Mouse (Mus musculus): Measurements from ENCODE around the gene Gucd1. TPM values are rescaled to one million over a fixed set of nuclear protein-coding genes. Genes with fewer than 3 reads are reported as not detected.
"Not testable (repeated sequence)": the region's sequence is repeated elsewhere in the genome, so short reads cannot be mapped to it uniquely, and the experiment has no call there.

Gucd1 gene
- polyA plus RNA-seq, 1 experiment from 2014 or later: 24.4 TPM

DNA sequence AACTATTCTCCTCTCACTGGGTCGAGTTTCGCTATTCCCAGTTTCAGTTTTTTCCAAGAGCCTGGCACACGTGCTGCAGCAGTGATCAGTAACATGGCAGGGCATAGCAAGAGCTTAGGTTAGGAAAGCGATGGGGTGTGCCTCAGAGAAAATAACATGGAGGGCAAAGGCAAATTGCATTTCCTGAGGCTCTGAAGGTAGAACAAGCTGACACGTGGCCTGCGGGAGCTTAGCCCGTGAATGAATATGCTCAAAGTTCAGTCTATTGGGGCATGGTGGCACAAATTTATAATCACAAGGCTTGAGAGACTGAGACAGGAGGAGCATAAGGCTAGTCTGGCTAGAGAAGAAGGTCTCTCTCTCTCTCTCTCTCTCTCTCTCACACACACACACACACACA is 5.0 kb downstream of the Gucd1 start:
- Histone ChIP-seq H3K4me2 (no peak overlapping the region), H3K9ac (no peak overlapping the region), H3K4me3 (no peak overlapping the region), H3K27ac (no peak overlapping the region), H3K4me1 (peaks cover 14% of the 10 kb centered on the region), H3K9me3 (no peaks in the 10 kb centered on the region), H3K27me3 (replicated peaks) (no peaks in the 10 kb centered on the region), H3K36me3 (replicated peaks) (peaks cover 38% of the 10 kb centered on the region)
- 93% methylated on average over 7 of the region's 7 CpGs for WGBS
- ATAC-seq (replicated peaks): no peak

DNA sequence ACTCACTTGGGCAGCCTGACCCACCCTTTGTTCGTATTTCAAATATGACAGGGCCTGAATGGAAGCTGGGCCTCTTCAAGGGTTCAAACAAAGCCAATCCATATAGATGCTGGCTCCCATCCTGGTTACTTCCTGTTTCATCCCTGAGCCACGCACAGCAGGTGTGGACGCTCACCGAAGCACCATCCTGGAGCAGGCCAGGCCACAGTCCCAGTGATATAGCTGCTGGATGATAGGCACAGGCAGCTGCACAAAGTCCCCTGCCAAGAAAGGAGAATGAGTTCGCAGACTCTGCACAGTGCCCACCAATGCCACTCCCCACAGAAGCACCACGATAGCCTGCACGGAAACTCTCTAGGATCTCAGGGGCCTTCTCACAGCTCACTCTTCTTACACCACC is 5.9 kb downstream of the Gucd1 start:
- Histone ChIP-seq H3K9ac (no peak overlapping the region), H3K36me3 (replicated peaks) (peaks cover 44% of the 10 kb centered on the region), H3K4me3 (no peak overlapping the region), H3K4me2 (no peak overlapping the region), H3K27me3 (replicated peaks) (no peaks in the 10 kb centered on the region), H3K9me3 (no peaks in the 10 kb centered on the region), H3K4me1 (peaks cover 14% of the 10 kb centered on the region), H3K27ac (no peak overlapping the region)
- ATAC-seq (replicated peaks): no peak
- 95% methylated on average over 7 of the region's 7 CpGs for WGBS

DNA sequence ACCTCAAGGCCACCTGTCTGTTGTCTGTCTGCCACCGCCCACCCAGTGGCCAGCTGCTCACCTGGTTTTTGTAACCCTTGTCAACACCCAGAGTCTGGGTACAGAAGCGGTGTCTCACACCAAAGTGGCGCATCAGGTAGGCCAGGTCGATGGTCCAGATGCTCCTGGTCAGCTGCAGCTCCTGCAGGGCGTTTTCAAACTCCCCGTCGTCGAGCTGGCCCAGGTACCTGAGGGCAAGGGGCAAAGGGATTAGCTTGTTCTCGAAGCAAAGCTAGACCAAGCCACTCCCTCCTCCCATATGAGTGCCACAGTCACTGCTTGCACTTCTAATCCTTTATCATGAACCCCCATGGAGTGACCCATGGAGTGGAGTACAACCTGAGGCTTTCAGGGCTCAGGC is 6.7 kb downstream of the Gucd1 start:
- H3K9me3 ChIP-seq: no peaks in the 10 kb centered on the region
- no peak overlapping the region for H3K9ac ChIP-seq
- no peak for ATAC-seq (replicated peaks)
- no peak overlapping the region for H3K4me2 ChIP-seq
- H3K27ac ChIP-seq: no peak overlapping the region
- H3K36me3 ChIP-seq (replicated peaks): peaks cover 44% of the 10 kb centered on the region
- 89% methylated on average over 9 of the region's 9 CpGs for WGBS
- H3K4me3 ChIP-seq: no peak overlapping the region
- H3K27me3 ChIP-seq (replicated peaks): no peaks in the 10 kb centered on the region
- peaks cover 7% of the 10 kb centered on the region for H3K4me1 ChIP-seq

DNA sequence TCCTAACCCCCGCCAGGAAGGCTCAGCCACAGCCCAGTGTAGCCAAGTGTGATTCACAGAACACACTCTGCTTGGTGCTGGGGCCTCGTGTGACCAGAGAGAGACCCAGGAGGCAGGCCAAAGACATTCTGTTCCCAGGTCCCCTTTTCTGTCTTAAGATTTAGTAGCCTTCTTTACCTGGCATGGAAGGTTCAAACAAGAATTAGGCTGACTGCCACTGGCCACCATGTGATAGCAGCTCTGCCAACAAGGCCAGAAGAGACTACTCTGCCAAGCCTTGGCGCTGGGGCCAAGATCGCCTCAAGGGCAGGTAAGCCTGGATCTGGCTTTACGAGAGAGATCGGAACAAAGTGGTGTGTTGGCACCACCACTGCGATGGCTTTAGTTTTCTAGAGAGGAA is 7.3 kb downstream of the Gucd1 start:
- H3K4me3 ChIP-seq: no peak overlapping the region
- peaks cover 44% of the 10 kb centered on the region for H3K36me3 ChIP-seq (replicated peaks)
- peaks cover under 1% of the 10 kb centered on the region; the same call in 1 of the 2 replicates for H3K4me1 ChIP-seq
- H3K27me3 ChIP-seq (replicated peaks): no peaks in the 10 kb centered on the region
- H3K4me2 ChIP-seq: no peak overlapping the region
- no peak overlapping the region for H3K27ac ChIP-seq
- H3K9ac ChIP-seq: no peak overlapping the region
- H3K9me3 ChIP-seq: no peaks in the 10 kb centered on the region
- no peak for ATAC-seq (replicated peaks)
- 96% methylated on average over 7 of the region's 7 CpGs for WGBS

DNA sequence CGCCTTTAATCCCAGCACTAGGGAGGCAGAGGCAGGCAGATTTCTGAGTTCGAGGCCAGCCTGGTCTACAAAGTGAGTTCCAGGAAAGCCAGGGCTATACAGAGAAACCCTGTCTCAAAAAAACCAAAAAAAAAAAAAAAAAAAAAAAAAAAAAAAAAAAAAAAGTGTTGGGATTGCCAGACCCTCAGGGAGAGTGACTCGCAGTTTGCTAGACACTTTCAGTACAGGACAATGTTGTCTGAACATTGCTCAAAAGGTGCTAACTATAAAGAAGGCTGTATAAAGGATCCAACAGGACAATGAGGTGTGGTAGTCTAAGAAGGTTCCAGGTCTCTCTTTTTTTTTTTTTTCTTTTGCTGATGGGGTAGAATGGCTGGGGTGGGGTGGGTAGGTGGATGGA is 11.8 kb downstream of the Gucd1 start:
- not testable (repeated sequence) for H3K4me3 ChIP-seq; H3K4me1 ChIP-seq; ATAC-seq (replicated peaks); H3K9me3 ChIP-seq; H3K9ac ChIP-seq; H3K27ac ChIP-seq; H3K27me3 ChIP-seq (replicated peaks); H3K4me2 ChIP-seq
- 95% methylated on average over 3 of the region's 3 CpGs for WGBS
- peaks cover 36% of the 10 kb centered on the region for H3K36me3 ChIP-seq (replicated peaks)

DNA sequence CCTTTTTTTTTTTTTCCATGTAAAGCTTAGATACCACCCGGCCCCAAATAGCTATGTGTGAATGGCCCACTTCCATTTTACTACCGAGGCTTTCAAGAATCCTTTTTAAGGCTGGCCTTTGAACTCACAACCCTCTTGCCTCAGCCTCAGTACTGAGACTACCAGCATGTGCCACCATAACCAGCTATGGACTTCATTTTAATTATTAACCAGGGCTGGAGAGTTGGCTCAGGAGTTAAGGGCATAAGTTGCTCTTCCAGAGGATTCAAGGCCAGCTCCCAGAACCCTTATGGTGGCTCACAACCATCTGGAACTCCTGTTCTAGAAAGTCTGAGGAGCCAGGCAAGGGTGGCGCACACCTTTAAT is 12.7 kb downstream of the Gucd1 start:
- no peaks in the 10 kb centered on the region for H3K9me3 ChIP-seq
- no peak overlapping the region for H3K9ac ChIP-seq
- ATAC-seq (replicated peaks): no peak
- no peak overlapping the region for H3K27ac ChIP-seq
- H3K4me2 ChIP-seq: no peak overlapping the region
- no peak overlapping the region for H3K4me3 ChIP-seq
- peaks cover 28% of the 10 kb centered on the region; the same call in 1 of the 2 replicates for H3K36me3 ChIP-seq (replicated peaks)
- WGBS: 77% methylated on average over 3 of the region's 3 CpGs
- H3K27me3 ChIP-seq (replicated peaks): no peaks in the 10 kb centered on the region
- H3K4me1 ChIP-seq: no peaks in the 10 kb centered on the region

DNA sequence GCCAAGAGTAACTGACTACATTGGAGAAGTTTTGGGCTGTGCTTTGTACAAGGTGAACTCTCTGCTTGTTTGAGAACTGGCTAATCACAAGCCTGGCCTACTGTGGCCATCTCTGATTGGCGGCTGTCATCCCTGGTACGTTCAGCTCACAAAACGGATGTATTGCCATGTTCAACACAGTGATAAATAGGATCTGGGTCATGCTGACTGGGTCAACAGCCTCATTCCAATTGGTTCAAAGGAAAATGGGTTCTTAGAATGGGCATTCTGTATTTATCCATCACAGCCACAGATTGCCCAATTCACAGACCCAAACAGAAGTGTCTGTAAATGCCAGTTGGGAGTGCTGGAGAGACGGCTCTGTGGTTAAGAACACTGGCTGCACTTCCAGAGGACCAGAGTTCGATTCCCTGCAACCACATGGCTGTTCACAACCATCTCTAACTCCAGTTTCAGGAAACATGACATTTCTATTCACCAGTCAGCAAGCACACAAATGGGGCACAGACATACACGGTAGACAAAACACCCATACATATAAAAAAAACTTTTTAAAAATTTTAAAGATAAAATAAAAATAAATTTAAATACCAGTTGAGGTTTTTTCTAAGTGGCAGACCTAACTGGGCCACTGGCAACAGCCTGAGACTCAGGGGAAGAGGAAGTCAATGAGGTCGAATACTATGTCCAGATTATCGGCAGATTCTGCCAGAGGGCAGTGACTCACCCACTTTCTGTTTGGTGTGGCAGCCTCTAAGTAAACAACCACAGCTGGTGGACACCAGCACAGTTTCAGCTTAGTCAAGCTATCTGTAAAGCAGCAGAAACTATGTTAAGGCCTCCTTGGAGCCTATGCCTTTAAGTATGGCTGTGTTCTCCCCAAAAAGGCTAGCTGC is 13.3 kb downstream of the Gucd1 start:
- Histone ChIP-seq H3K9me3 (no peaks in the 10 kb centered on the region), H3K4me1 (no peaks in the 10 kb centered on the region), H3K27me3 (replicated peaks) (no peaks in the 10 kb centered on the region), H3K4me2 (no peak overlapping the region), H3K9ac (no peak overlapping the region), H3K27ac (no peak overlapping the region), H3K36me3 (replicated peaks) (peaks cover 22% of the 10 kb centered on the region; the same call in 1 of the 2 replicates), H3K4me3 (no peak overlapping the region)
- ATAC-seq (replicated peaks): no peak
- 87% methylated on average over 8 of the region's 8 CpGs for WGBS

DNA sequence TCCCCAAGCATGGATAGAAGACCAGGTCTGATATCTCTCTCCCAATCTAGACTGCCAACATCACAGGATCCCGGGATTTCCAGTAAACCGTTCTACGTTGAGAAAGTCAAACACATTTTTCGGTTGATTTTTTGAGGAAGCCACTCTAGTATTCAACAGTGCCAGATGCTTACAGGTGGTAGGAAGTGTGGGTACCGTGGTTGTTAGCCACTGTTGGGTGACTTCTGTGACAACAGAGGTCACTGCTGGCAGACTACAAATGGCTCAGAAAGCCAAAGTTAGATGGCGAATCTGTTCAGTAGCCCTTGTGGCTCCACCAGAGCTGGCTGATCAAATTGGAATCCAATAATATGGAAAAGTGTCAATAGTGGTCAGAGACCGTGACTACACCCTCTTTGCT is 14.1 kb downstream of the Gucd1 start:
- Histone ChIP-seq H3K27ac (no peak overlapping the region), H3K9me3 (no peaks in the 10 kb centered on the region), H3K4me1 (no peaks in the 10 kb centered on the region), H3K4me2 (no peak overlapping the region), H3K9ac (no peak overlapping the region), H3K4me3 (no peak overlapping the region), H3K27me3 (replicated peaks) (no peaks in the 10 kb centered on the region), H3K36me3 (replicated peaks) (peaks cover 16% of the 10 kb centered on the region; the same call in 1 of the 2 replicates)
- 96% methylated on average over 7 of the region's 7 CpGs for WGBS
- ATAC-seq (replicated peaks): no peak

DNA sequence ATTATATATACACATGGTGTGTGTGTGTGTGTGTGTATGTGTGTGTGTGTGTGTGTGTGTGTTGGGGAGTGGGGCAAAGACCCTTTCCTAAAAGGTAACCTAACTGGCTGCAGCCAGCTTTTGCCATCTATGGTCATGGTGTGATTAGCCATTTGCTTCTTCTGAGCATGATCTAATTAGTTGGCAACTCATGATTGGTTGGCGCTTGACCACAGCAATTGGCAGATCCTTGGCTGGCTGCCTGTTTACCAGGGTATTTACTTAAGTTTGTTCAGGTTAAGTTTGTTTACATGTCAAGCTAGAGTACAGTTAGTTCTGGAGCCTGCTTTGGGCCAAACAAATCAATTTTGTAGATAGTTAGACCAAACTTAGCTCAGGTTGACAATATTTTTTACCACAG is 16.1 kb downstream of the Gucd1 start:
- Histone ChIP-seq H3K4me3 (no peak overlapping the region), H3K4me2 (no peak overlapping the region), H3K9me3 (no peaks in the 10 kb centered on the region), H3K9ac (no peak overlapping the region), H3K4me1 (no peaks in the 10 kb centered on the region), H3K27ac (no peak overlapping the region), H3K27me3 (replicated peaks) (no peaks in the 10 kb centered on the region), H3K36me3 (replicated peaks) (no peaks in the 10 kb centered on the region; the same call in 1 of the 2 replicates)
- ATAC-seq (replicated peaks): no peak
- WGBS: 94% methylated on average over 1 of the region's 1 CpGs

DNA sequence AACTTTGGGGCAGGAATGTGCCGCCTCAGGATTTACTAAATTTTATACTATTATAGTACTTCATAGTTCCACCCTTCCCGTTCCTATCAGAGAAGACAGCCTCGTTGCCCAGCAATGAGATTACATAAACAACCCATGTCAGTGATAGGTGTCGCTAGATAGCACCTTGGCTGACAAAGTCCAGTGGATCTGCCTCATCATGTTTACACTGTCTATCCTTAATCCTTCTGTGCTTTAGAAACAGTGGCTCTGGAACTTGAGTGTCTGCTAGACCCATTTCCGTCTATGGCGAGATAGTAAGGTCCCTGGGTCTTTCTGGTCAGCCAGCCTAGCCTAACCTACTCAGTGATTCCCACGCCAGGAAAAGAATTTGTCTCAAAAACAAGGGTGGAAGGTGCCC is 17.4 kb downstream of the Gucd1 start:
- Histone ChIP-seq H3K27me3 (replicated peaks) (no peaks in the 10 kb centered on the region), H3K4me1 (no peaks in the 10 kb centered on the region), H3K4me3 (no peak overlapping the region), H3K9ac (no peak overlapping the region), H3K27ac (no peak overlapping the region), H3K9me3 (no peaks in the 10 kb centered on the region), H3K36me3 (replicated peaks) (no peaks in the 10 kb centered on the region; the same call in 1 of the 2 replicates), H3K4me2 (no peak overlapping the region)
- WGBS: 79% methylated on average over 7 of the region's 7 CpGs
- ATAC-seq (replicated peaks): no peak

DNA sequence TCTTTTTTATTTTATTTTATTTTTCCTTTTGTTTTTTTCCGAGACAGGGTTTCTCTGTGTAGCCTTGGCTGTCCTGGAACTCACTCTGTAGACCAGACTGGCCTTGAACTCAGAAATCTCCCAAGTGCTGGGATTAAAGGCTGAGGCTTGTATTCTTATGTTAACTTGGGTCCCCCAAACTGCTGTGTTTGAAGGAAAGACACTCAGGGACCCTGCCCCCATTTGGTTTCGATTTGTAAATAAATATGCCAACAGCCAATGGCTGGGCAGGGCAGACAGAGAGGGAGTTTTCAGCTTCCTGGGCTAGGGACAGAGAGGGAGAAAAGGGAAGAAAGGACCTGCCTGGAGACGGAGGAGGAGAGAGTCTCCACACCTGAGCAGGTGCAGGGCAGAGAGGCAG is 18.0 kb downstream of the Gucd1 start:
- H3K4me3 ChIP-seq: no peak overlapping the region
- H3K27me3 ChIP-seq (replicated peaks): no peaks in the 10 kb centered on the region
- no peak for ATAC-seq (replicated peaks)
- H3K27ac ChIP-seq: no peak overlapping the region
- H3K4me2 ChIP-seq: no peak overlapping the region
- H3K36me3 ChIP-seq (replicated peaks): no peaks in the 10 kb centered on the region; the same call in 1 of the 2 replicates
- WGBS: 56% methylated on average over 3 of the region's 3 CpGs
- no peaks in the 10 kb centered on the region for H3K4me1 ChIP-seq
- no peaks in the 10 kb centered on the region for H3K9me3 ChIP-seq
- H3K9ac ChIP-seq: no peak overlapping the region

DNA sequence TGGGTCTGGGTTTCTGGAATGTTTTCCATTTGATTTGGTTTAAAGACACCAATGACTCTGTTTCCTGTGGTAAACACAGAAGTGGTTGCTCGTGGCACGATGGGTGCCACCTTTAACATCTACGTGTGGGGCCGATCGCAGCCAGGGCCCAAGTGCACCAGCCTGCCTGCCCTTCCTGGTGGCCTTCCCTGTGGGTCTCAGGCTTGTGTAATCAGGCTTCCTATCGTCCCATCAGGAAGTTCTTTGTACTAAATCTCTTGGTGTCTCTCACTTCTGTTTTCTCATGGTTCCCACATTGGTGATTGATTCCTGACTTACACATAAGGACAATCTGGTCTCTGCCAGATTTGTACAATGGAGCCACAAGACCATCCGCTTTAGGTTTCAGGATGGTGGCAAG is 18.6 kb downstream of the Gucd1 start:
- H3K27ac ChIP-seq; H3K27me3 ChIP-seq (replicated peaks); H3K4me2 ChIP-seq; H3K9ac ChIP-seq; H3K36me3 ChIP-seq (replicated peaks); H3K9me3 ChIP-seq; ATAC-seq (replicated peaks); H3K4me1 ChIP-seq; H3K4me3 ChIP-seq: not testable (repeated sequence)
- 94% methylated on average over 7 of the region's 7 CpGs for WGBS

DNA sequence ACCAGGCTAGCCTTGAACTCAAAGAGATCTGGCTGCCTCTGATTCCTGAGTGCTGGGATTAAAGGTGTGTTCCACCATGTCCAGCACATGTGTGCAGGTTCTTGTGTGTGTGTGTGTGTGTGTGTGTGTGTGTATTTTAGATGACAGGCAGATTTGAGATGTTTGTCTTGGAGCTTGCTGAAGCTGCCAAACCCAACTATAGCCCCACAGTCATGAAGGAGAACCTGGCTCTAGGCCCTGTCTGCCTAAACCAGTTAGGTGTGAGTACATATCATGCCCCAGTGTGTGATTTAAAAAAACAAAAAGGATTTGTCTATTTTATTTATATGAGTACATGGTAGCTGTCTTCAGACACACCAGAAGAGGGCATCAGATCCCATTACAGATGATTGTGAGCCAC is 21.9 kb downstream of the Gucd1 start:
- Histone ChIP-seq H3K4me1 (no peaks in the 10 kb centered on the region), H3K9me3 (no peaks in the 10 kb centered on the region), H3K27ac (no peak overlapping the region), H3K36me3 (replicated peaks) (no peaks in the 10 kb centered on the region), H3K4me3 (no peak overlapping the region), H3K27me3 (replicated peaks) (no peaks in the 10 kb centered on the region), H3K4me2 (no peak overlapping the region), H3K9ac (no peak overlapping the region)
- ATAC-seq (replicated peaks): no peak
